Mouse (Mus musculus): ENCODE results near the gene Hist1h2bc.

DNA sequence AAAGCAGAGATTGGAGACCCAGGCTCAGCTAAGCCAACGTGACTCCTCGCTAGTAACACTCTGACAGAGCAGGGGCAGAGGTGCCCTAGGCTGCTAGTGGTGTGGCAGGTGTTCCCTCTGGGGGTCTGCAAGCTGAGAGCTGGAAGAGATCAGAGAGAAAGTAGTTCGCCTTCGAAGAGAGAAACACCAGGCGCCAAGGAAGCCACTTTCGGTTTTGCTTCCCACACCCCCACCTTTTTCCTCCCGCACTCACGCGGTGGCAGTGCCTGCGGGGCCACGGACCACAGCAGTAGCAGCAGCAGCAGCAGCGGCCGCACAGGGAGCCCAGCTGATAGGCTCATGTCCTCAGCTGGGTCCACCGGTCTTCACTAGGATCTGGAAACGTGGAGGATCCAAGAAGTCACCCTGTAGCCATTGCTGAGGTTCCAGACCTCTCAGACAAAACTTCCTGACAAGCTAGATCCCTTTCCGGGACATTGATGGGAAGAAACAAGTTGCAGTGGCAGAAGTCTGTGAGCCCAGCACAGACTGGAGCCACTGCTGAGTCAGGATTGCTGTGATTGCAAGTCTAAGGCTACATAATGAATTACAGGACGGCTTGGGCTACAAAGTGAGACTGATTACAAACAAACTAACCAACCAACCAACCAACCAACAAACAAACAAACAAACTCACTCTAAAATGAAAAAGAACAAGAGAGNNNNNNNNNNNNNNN, 26.5 kb downstream of the Hist1h2bc start, which contains the start of gene Hfe:
- no peak for TF ChIP-seq CTCF (IDR thresholded peaks at IDR 0.05; ENCODE audit: borderline replicate concordance, insufficient read depth, low read length)
- TF ChIP-seq POLR2A (IDR thresholded peaks at IDR 0.05; ENCODE audit: low read depth, low read length) = 0 out of 2 replicates have a peak, but pooled peaks have one; percentile 14

Data from embryonic fibroblast, embryonic 13.5 days (primary cell).